Mouse (Mus musculus): ENCODE results near the gene Tyw1.

- TF ChIP-seq EP300 (optimal IDR thresholded peaks at IDR 0.05) (no peak), CTCF (IDR thresholded peaks at IDR 0.05; ENCODE audit: low read depth) (no peak)
Observed at GRCm38 (mm10) chr5:130344999-130345398, 89.6 kb downstream of the Tyw1 start.

Measured in stomach, postnatal 0 days (tissue).